Mouse (Mus musculus) myocyte (in vitro differentiated cells): ENCODE results near the gene Gdpd5. TPM values are rescaled to one million over a fixed set of nuclear protein-coding genes. Genes with fewer than 3 reads are reported as not detected.

Source experiments
- H3K27me3 ChIP-seq: one replicate; pipeline ENCODE4 v1.6.1; 2011; ENCODE audit not compliant: control insufficient read depth, insufficient read depth, insufficient read length
- H3K36me3 ChIP-seq: one replicate; pipeline ENCODE4 v1.6.1; 2011; ENCODE audit not compliant: control insufficient read depth, insufficient read depth
- H3K4me2 ChIP-seq: one replicate; pipeline ENCODE4 v1.6.1; 2011; ENCODE audit warnings: low read depth, control low read depth
- H3K4me3 ChIP-seq: one replicate; pipeline ENCODE4 v1.5.1; 2011; ENCODE audit warnings: mild to moderate bottlenecking, control low read depth, moderate library complexity
- H3K79me2 ChIP-seq: one replicate; pipeline ENCODE4 v1.6.1; 2011; ENCODE audit not compliant: control insufficient read depth, insufficient read depth
- H3ac ChIP-seq: one replicate; pipeline ENCODE4 v1.6.1; 2011; ENCODE audit not compliant: control insufficient read depth, insufficient read length
- CEBPB ChIP-seq: IDR thresholded peaks from 2 replicates; pipeline ENCODE4 v1.6.1; 2011; ENCODE audit warnings: mild to moderate bottlenecking, moderate library complexity; ENCODE audit not compliant: poor library complexity, insufficient read depth, severe bottlenecking
- E2F4 ChIP-seq: IDR thresholded peaks from one replicate; pipeline ENCODE4 v1.6.1; 2011; ENCODE audit warnings: mild to moderate bottlenecking, control low read depth, moderate library complexity; ENCODE audit not compliant: insufficient read depth
- MAX ChIP-seq: IDR thresholded peaks from one replicate; pipeline ENCODE4 v1.6.1; 2011; ENCODE audit warnings: low read depth, mild to moderate bottlenecking, control low read depth
- MYOD1 ChIP-seq, 3 experiments: IDR thresholded peaks; one replicate each; pipeline ENCODE4 v1.6.1; 2011; ENCODE audit warnings: control low read depth in 2 of 3, low read depth in 2 of 3, mild to moderate bottlenecking in 2 of 3, moderate library complexity in 1 of 3; ENCODE audit not compliant: insufficient read length in 2 of 3, control insufficient read depth in 1 of 3
- MYOG ChIP-seq, 3 experiments: IDR thresholded peaks; one replicate each; pipeline ENCODE4 v1.6.1; 2011; ENCODE audit warnings: control low read depth in 2 of 3, low read depth in 2 of 3, mild to moderate bottlenecking in 2 of 3; ENCODE audit not compliant: insufficient read length in 2 of 3, control insufficient read depth in 1 of 3, insufficient read depth in 1 of 3
- POLR2A ChIP-seq: IDR thresholded peaks from one replicate; pipeline ENCODE4 v1.6.1; 2011; ENCODE audit warnings: low read depth, mild to moderate bottlenecking, control low read depth, moderate library complexity; ENCODE audit not compliant: insufficient read length
- POLR2AphosphoS2 ChIP-seq: IDR thresholded peaks from one replicate; pipeline ENCODE4 v1.6.1; 2011; ENCODE audit warnings: low read depth, control low read depth; ENCODE audit not compliant: insufficient read length
- REST ChIP-seq: IDR thresholded peaks from one replicate; pipeline ENCODE4 v1.6.1; 2011; ENCODE audit warnings: mild to moderate bottlenecking, control low read depth, moderate library complexity; ENCODE audit not compliant: insufficient read depth, insufficient read length
- SRF ChIP-seq: IDR thresholded peaks from one replicate; pipeline ENCODE4 v1.6.1; 2011; ENCODE audit warnings: low read depth; ENCODE audit not compliant: control insufficient read depth, insufficient read length
- TCF12 ChIP-seq: IDR thresholded peaks from one replicate; pipeline ENCODE4 v1.6.1; 2011; ENCODE audit warnings: mild to moderate bottlenecking, control low read depth; ENCODE audit not compliant: poor library complexity, insufficient read depth, severe bottlenecking
- TCF3 ChIP-seq: IDR thresholded peaks from one replicate; pipeline ENCODE4 v1.6.1; 2011; ENCODE audit warnings: low read depth, control low read depth; ENCODE audit not compliant: insufficient read length
- USF1 ChIP-seq: IDR thresholded peaks from one replicate; pipeline ENCODE4 v1.6.1; 2011; ENCODE audit warnings: low read depth, mild to moderate bottlenecking, control low read depth, moderate library complexity
- polyA plus RNA-seq: library from polyadenylated mRNA; unstranded; fragments of >200 nt; fragmentation: generic; extraction: Trizol; gene quantifications from one replicate; pipeline ENCODE4 v1.2.1, GENCODE M21; 2012; ENCODE audit warnings: missing spikeins

Gene Gdpd5
- polyA plus RNA-seq, 1 experiment: 9.5 TPM

GRCm38 (mm10) chr7:99477235-99477634, 96.0 kb downstream of the Gdpd5 start:
- Histone ChIP-seq H3ac (no peak overlapping the region), H3K4me3 (no peak overlapping the region), H3K36me3 (no peaks in the 10 kb centered on the region), H3K79me2 (peaks cover 13% of the 10 kb centered on the region), H3K27me3 (no peaks in the 10 kb centered on the region), H3K4me2 (no peak overlapping the region)
- TF ChIP-seq TCF12: no peak

- H3K27me3 ChIP-seq: no peaks in the 10 kb centered on the region
- no peaks in the 10 kb centered on the region for H3K36me3 ChIP-seq
- peak overlapping the region; percentile 98 for H3K4me2 ChIP-seq
- peak overlapping the region; percentile 87 for H3K4me3 ChIP-seq
- H3ac ChIP-seq: peak overlapping the region; percentile 42
- TF ChIP-seq TCF3: no peak
- no peak for TF ChIP-seq MAX
- no peak for TF ChIP-seq REST
- TF ChIP-seq SRF: no peak
- TF ChIP-seq MYOD1 (IDR thresholded peaks at IDR 0.05; ENCODE audit: control insufficient read depth in 1 of 3, insufficient read length in 2 of 3, low read depth in 2 of 3): no peak
- no peak for TF ChIP-seq E2F4
- no peak for TF ChIP-seq CEBPB
- no peak for TF ChIP-seq POLR2A
- TF ChIP-seq MYOG (IDR thresholded peaks at IDR 0.05; ENCODE audit: control insufficient read depth in 1 of 3, insufficient read depth in 1 of 3, insufficient read length in 2 of 3, low read depth in 2 of 3): no peak
- TF ChIP-seq TCF12: no peak
- TF ChIP-seq POLR2AphosphoS2: no peak
- TF ChIP-seq USF1: no peak
- H3K79me2 ChIP-seq: peaks cover 24% of the 10 kb centered on the region
Observed at GRCm38 (mm10) chr7:99482637-99483036, 101.4 kb downstream of the Gdpd5 start.

- H3K4me2 ChIP-seq: peak within 1 kb of the TSS; percentile 98
- peak within 1 kb of the TSS; percentile 87 for H3K4me3 ChIP-seq
- no peaks in the 10 kb centered on the region for H3K27me3 ChIP-seq
- H3K79me2 ChIP-seq: peaks cover 24% of the 10 kb centered on the region
- H3K36me3 ChIP-seq: no peaks in the 10 kb centered on the region
- TF ChIP-seq POLR2A (peak; percentile 75), SRF (peak; percentile 29), CEBPB (no peak), USF1 (no peak), POLR2AphosphoS2 (peak; percentile 70)
- peak within 1 kb of the TSS; percentile 42 for H3ac ChIP-seq
Observed at GRCm38 (mm10) chr7:99483271-99483923, 102.2 kb downstream of the Gdpd5 start, which contains the start of gene Rps3. Gene Rps3, minus strand, starts transcription at chr7:99483738.

GRCm38 (mm10) chr7:99483924-99484319, 102.7 kb downstream of the Gdpd5 start:
- TF ChIP-seq E2F4: no peak
- no peak for TF ChIP-seq CEBPB
- TF ChIP-seq TCF12: no peak
- TF ChIP-seq SRF: no peak
- TF ChIP-seq REST: no peak
- no peak for TF ChIP-seq MAX
- no peak for TF ChIP-seq POLR2A
- TF ChIP-seq POLR2AphosphoS2: no peak
- no peak for TF ChIP-seq MYOD1 (IDR thresholded peaks at IDR 0.05; ENCODE audit: control insufficient read depth in 1 of 3, insufficient read length in 2 of 3, low read depth in 2 of 3)
- TF ChIP-seq USF1: no peak
- no peak for TF ChIP-seq TCF3
- no peak for TF ChIP-seq MYOG (IDR thresholded peaks at IDR 0.05; ENCODE audit: control insufficient read depth in 1 of 3, insufficient read depth in 1 of 3, insufficient read length in 2 of 3, low read depth in 2 of 3)
- H3K27me3 ChIP-seq: no peaks in the 10 kb centered on the region
- peaks cover 24% of the 10 kb centered on the region for H3K79me2 ChIP-seq
- H3ac ChIP-seq: peak overlapping the region; percentile 42
- peak overlapping the region; percentile 71 for H3K4me2 ChIP-seq
- H3K36me3 ChIP-seq: no peaks in the 10 kb centered on the region
- peak overlapping the region; percentile 87 for H3K4me3 ChIP-seq

GRCm38 (mm10) chr7:99484679-99485078, 103.5 kb downstream of the Gdpd5 start:
- no peaks in the 10 kb centered on the region for H3K27me3 ChIP-seq
- no peak overlapping the region for H3K4me3 ChIP-seq
- TF ChIP-seq MAX (no peak), MYOD1 (IDR thresholded peaks at IDR 0.05; ENCODE audit: control insufficient read depth in 1 of 3, insufficient read length in 2 of 3, low read depth in 2 of 3) (no peak), E2F4 (no peak), REST (no peak), TCF12 (no peak), TCF3 (no peak), POLR2AphosphoS2 (no peak), SRF (no peak), POLR2A (no peak), USF1 (no peak), MYOG (IDR thresholded peaks at IDR 0.05; ENCODE audit: control insufficient read depth in 1 of 3, insufficient read depth in 1 of 3, insufficient read length in 2 of 3, low read depth in 2 of 3) (no peak), CEBPB (no peak)
- no peak overlapping the region for H3ac ChIP-seq
- no peak overlapping the region for H3K4me2 ChIP-seq
- peaks cover 24% of the 10 kb centered on the region for H3K79me2 ChIP-seq
- no peaks in the 10 kb centered on the region for H3K36me3 ChIP-seq
